Mouse (Mus musculus): ENCODE measurements around the gene Il4ra. TPM values are rescaled to one million over a fixed set of nuclear protein-coding genes. Genes with fewer than 3 reads are reported as not detected.

The Il4ra gene
- 141 and 189 TPM in 2 replicates for polyA plus RNA-seq (2012; rRNA removed)

GRCm38 (mm10) chr7:125551766-125552709 is at the start of gene Il4ra:
Gene Il4ra (plus strand): TSS chr7:125552120.
- Histone ChIP-seq H3K36me3 (ENCODE audit: control insufficient read depth, insufficient read depth, low read length) (no peaks in the 10 kb centered on the region), H3K4me1 (replicated peaks; ENCODE audit: control insufficient read depth, insufficient read depth, low read length) (peaks cover 49% of the 10 kb centered on the region), H3K27me3 (ENCODE audit: control insufficient read depth, insufficient read depth, low read length) (no peaks in the 10 kb centered on the region), H3K27ac (ENCODE audit: control insufficient read depth, insufficient read depth, low read length) (peak within 1 kb of the TSS; percentile 73; the same call in 1 of the 2 replicates), H3K4me3 (ENCODE audit: control insufficient read depth, insufficient read depth, low read length) (peak within 1 kb of the TSS; percentile 78)
- TF ChIP-seq POLR2A (IDR thresholded peaks at IDR 0.05; ENCODE audit: control insufficient read depth, extremely low read depth, insufficient read depth, low read length, poor library complexity): peak; percentile 93
- TF ChIP-seq CTCF (IDR thresholded peaks at IDR 0.05; ENCODE audit: borderline replicate concordance, control insufficient read depth, extremely low read depth, insufficient read depth, low read length, poor library complexity): no peak
- WGBS: 1% methylated on average over 52 of the region's 52 CpGs
- DNase-seq: peak; percentile 94

GRCm38 (mm10) chr7:125503374-125504092 is 48.4 kb upstream of the Il4ra start:
- Histone ChIP-seq H3K4me3 (ENCODE audit: control insufficient read depth, insufficient read depth, low read length) (no peak overlapping the region), H3K27ac (ENCODE audit: control insufficient read depth, insufficient read depth, low read length) (no peak overlapping the region), H3K36me3 (ENCODE audit: control insufficient read depth, insufficient read depth, low read length) (no peaks in the 10 kb centered on the region), H3K4me1 (replicated peaks; ENCODE audit: control insufficient read depth, insufficient read depth, low read length) (peaks cover 14% of the 10 kb centered on the region), H3K27me3 (ENCODE audit: control insufficient read depth, insufficient read depth, low read length) (no peaks in the 10 kb centered on the region)
- 53% methylated on average over 5 of the region's 5 CpGs for WGBS
- TF ChIP-seq POLR2A (IDR thresholded peaks at IDR 0.05; ENCODE audit: control insufficient read depth, extremely low read depth, insufficient read depth, low read length, poor library complexity) (no peak), CTCF (IDR thresholded peaks at IDR 0.05; ENCODE audit: borderline replicate concordance, control insufficient read depth, extremely low read depth, insufficient read depth, low read length, poor library complexity) (no peak)
- DNase-seq: no peak

- no peak for DNase-seq
- H3K27me3 ChIP-seq (ENCODE audit: control insufficient read depth, insufficient read depth, low read length): no peaks in the 10 kb centered on the region
- no peak overlapping the region for H3K27ac ChIP-seq (ENCODE audit: control insufficient read depth, insufficient read depth, low read length)
- H3K4me3 ChIP-seq (ENCODE audit: control insufficient read depth, insufficient read depth, low read length): no peak overlapping the region
- H3K4me1 ChIP-seq (replicated peaks; ENCODE audit: control insufficient read depth, insufficient read depth, low read length): peaks cover 14% of the 10 kb centered on the region
- TF ChIP-seq CTCF (IDR thresholded peaks at IDR 0.05; ENCODE audit: borderline replicate concordance, control insufficient read depth, extremely low read depth, insufficient read depth, low read length, poor library complexity): no peak
- TF ChIP-seq POLR2A (IDR thresholded peaks at IDR 0.05; ENCODE audit: control insufficient read depth, extremely low read depth, insufficient read depth, low read length, poor library complexity): no peak
- no peaks in the 10 kb centered on the region for H3K36me3 ChIP-seq (ENCODE audit: control insufficient read depth, insufficient read depth, low read length)
- 97% methylated on average over 5 of the region's 5 CpGs for WGBS
These were observed 47.3 kb upstream of the Il4ra start for GRCm38 (mm10) chr7:125504618-125505017.

- no peaks in the 10 kb centered on the region for H3K36me3 ChIP-seq (ENCODE audit: control insufficient read depth, insufficient read depth, low read length)
- H3K4me3 ChIP-seq (ENCODE audit: control insufficient read depth, insufficient read depth, low read length): no peak overlapping the region
- DNase-seq: no peak
- no peak overlapping the region for H3K27ac ChIP-seq (ENCODE audit: control insufficient read depth, insufficient read depth, low read length)
- H3K4me1 ChIP-seq (replicated peaks; ENCODE audit: control insufficient read depth, insufficient read depth, low read length): peaks cover 14% of the 10 kb centered on the region
- no peak for TF ChIP-seq POLR2A (IDR thresholded peaks at IDR 0.05; ENCODE audit: control insufficient read depth, extremely low read depth, insufficient read depth, low read length, poor library complexity)
- no peak for TF ChIP-seq CTCF (IDR thresholded peaks at IDR 0.05; ENCODE audit: borderline replicate concordance, control insufficient read depth, extremely low read depth, insufficient read depth, low read length, poor library complexity)
- H3K27me3 ChIP-seq (ENCODE audit: control insufficient read depth, insufficient read depth, low read length): no peaks in the 10 kb centered on the region
- 82% methylated on average over 10 of the region's 10 CpGs for WGBS
These were observed 46.4 kb upstream of the Il4ra start for GRCm38 (mm10) chr7:125505568-125505967.

- Histone ChIP-seq H3K4me3 (ENCODE audit: control insufficient read depth, insufficient read depth, low read length) (no peak overlapping the region), H3K4me1 (replicated peaks; ENCODE audit: control insufficient read depth, insufficient read depth, low read length) (peaks cover 30% of the 10 kb centered on the region), H3K27ac (ENCODE audit: control insufficient read depth, insufficient read depth, low read length) (no peak overlapping the region), H3K36me3 (ENCODE audit: control insufficient read depth, insufficient read depth, low read length) (no peaks in the 10 kb centered on the region), H3K27me3 (ENCODE audit: control insufficient read depth, insufficient read depth, low read length) (no peaks in the 10 kb centered on the region)
- no peak for DNase-seq
- TF ChIP-seq POLR2A (IDR thresholded peaks at IDR 0.05; ENCODE audit: control insufficient read depth, extremely low read depth, insufficient read depth, low read length, poor library complexity) (no peak), CTCF (IDR thresholded peaks at IDR 0.05; ENCODE audit: borderline replicate concordance, control insufficient read depth, extremely low read depth, insufficient read depth, low read length, poor library complexity) (no peak)
- WGBS: 18% methylated on average over 2 of the region's 2 CpGs
These were observed 44.6 kb upstream of the Il4ra start for GRCm38 (mm10) chr7:125507279-125507678.

- H3K4me3 ChIP-seq (ENCODE audit: control insufficient read depth, insufficient read depth, low read length): no peak overlapping the region
- no peak overlapping the region for H3K27ac ChIP-seq (ENCODE audit: control insufficient read depth, insufficient read depth, low read length)
- no peaks in the 10 kb centered on the region for H3K27me3 ChIP-seq (ENCODE audit: control insufficient read depth, insufficient read depth, low read length)
- no peaks in the 10 kb centered on the region for H3K36me3 ChIP-seq (ENCODE audit: control insufficient read depth, insufficient read depth, low read length)
- no peak for DNase-seq
- 65% methylated on average over 5 of the region's 5 CpGs for WGBS
- H3K4me1 ChIP-seq (replicated peaks; ENCODE audit: control insufficient read depth, insufficient read depth, low read length): peaks cover 24% of the 10 kb centered on the region
- no peak for TF ChIP-seq CTCF (IDR thresholded peaks at IDR 0.05; ENCODE audit: borderline replicate concordance, control insufficient read depth, extremely low read depth, insufficient read depth, low read length, poor library complexity)
These were observed 40.5 kb upstream of the Il4ra start for GRCm38 (mm10) chr7:125511432-125511831.

Data from thymus, adult 2 months (tissue).